Mouse (Mus musculus) left cerebral cortex, postnatal 14 days (tissue): ENCODE data around the gene Dnajc9. TPM values are rescaled to one million over a fixed set of nuclear protein-coding genes. Genes with fewer than 3 reads are reported as not detected.

Experiments
- DNase-seq, 2 experiments: peaks; one replicate each; pipeline ENCODE4 v3.0.0; 2021 to 2022; ENCODE audit warnings: low spot score in 2 of 2, mixed read lengths in 1 of 2
- intact Hi-C: fragments of 180-260 bp; cut with DNase I; formaldehyde crosslinking; loops from one replicate; pipeline ENCODE4 v1.15.1; 2025
- long read RNA-seq, 2 experiments: library from polyadenylated mRNA; stranded (forward); transcript quantifications; one replicate each; pipeline ENCODE4 v2.0.0; 2021
- total RNA-seq, 2 experiments: library from RNA; stranded (reverse); gene quantifications; 2 replicates each; pipeline ENCODE4 v1.2.3; 2021

Dnajc9 gene
- 10 to 100 TPM; 18.0 to 22.7 TPM for total RNA-seq
- long read RNA-seq, experiment 1, transcript Dnajc9-201 (5 exons, 1,631 nt), result major isoform, 13 of 18 reads
- long read RNA-seq, experiment 1, partial matches to known transcripts, result 1 of 18 reads
- long read RNA-seq, experiment 1, other reads (novel, unspliced or antisense), result 0 of 18 reads
- long read RNA-seq, experiment 2, transcript Dnajc9-201 (5 exons, 1,631 nt), result major isoform, 9 of 15 reads
- long read RNA-seq, experiment 2, partial matches to known transcripts, result 0 of 15 reads
- long read RNA-seq, experiment 2, other reads (novel, unspliced or antisense), result 1 of 15 reads

GRCm38 (mm10) chr14:20388441-20389129 is at the start of gene Dnajc9:
Dnajc9 (minus strand) TSS chr14:20388910.
- intact Hi-C loops, result loop anchor here (5.0 kb wide), 1 partner anchor 41 kb away; the partner anchor contains the start of genes Ecd and Fam149b
- DNase-seq, result peak; percentile 95 to 97

DNA sequence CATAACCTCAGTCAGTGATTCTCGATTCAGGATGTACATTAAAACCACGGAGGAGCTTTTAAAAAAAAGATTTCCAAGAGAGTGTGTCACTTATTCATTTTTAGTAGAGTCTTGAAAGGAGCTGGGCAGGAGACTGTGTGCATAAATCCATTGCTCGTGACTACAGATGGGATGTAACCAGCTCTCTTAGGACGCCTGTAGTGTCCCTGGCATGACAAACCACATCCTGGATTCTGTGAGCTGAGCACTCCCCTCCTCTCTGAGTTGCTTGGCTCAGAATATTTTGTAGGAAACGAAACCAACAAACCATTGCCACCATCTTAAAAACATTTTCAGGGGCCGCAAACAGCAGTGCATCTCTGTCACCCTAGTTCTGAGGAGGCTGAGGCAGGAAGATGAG is 48.3 kb upstream of the Dnajc9 start:
- peak in 1 of 2 experiments; percentile 26 for DNase-seq
- intact Hi-C loops, result no loop called here

GRCm38 (mm10) chr14:20432420-20432819 is 43.7 kb upstream of the Dnajc9 start:
- no peak for DNase-seq
- intact Hi-C loops, result no loop called here

DNA sequence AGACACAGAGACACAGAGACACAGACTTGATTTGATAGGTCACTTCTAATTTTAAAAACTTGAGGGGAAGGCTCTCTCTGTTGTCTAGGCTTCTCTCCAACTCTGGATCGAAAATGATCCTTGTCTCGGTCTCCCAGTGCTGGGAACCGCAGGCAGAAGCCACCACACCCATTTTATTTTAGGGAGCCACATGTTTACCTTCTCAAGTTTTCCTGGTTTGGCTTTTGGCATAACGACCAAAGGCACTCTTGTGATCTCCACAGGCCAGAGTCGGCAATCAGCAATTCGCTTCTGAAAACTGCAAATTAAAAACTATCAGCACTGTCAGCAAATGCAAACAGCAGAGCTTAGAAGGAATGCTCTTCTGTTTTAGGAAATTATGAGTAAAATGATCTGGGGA is 43.0 kb upstream of the Dnajc9 start:
- intact Hi-C loops, result no loop called here
- no peak for DNase-seq

DNA sequence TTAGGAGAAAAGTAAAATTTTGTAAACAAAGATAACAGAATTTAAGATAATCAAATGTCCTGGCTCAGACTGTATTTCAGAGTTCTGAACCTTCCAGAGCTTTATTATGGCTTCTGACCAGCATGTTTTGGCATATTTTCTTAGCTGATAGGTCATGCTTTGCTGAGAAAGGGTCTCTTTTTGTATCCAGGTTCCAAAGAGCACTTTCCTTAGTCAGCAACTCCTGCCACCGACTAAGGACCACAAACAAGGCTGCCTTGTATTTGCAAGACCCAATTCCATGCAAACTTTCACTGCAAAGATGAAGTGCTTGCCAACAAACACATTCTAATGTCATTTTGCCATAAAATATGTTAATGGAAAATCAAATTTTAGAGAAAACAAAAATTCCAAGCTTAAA is 41.1 kb upstream of the Dnajc9 start:
- intact Hi-C loops, result no loop called here

DNA sequence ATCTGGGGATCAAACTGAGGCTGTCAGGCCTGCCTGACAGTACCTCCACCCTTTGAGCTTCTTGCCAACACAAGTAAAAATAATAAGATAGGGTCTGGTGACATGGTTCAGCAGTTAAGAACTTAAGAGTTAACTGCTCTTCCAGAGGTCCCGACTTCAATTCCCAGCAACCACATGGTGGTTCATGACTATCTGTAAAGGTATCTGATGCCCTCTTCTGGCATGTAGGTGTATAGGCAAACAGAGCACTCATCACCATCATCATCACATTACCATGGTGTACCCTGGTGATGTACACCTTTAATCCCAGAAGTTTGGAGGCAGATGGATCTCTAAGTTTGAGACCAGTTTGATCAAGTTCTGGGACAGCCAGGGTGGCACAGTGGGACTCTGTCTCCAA is 39.9 kb upstream of the Dnajc9 start:
- intact Hi-C loops, result no loop called here

More for the DNA sequence above, 41.1 kb upstream of the Dnajc9 start:
- no peak for DNase-seq

GRCm38 (mm10) chr14:20423046-20423445 is 34.3 kb upstream of the Dnajc9 start:
- DNase-seq, result no peak
- intact Hi-C loops, result no loop called here

More for the DNA sequence above, 39.9 kb upstream of the Dnajc9 start:
- DNase-seq, result no peak

GRCm38 (mm10) chr14:20422257-20422656 is 33.5 kb upstream of the Dnajc9 start:
- intact Hi-C loops, result no loop called here
- DNase-seq, result peak in 1 of 2 experiments; percentile 22

DNA sequence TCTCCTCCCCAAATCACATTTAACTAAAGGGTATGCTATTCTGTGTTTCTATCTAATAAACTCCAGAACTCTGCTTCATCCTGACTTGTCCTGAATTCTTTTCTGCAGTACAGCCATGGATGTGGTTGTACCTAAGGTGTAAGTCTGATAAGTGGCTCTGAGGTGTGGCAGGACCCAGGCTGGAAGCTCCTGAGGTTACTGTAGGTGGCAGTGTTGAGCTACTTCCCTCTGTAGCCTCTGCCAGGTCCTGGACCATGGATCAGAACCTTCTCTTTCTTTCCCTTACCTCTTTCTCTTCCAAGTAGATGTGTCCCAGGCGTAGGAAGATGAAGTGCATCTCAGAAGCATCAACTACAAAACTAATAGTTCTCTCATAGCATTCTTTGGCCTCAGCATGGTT is 11.4 kb upstream of the Dnajc9 start:
- DNase-seq, result peak; percentile 45 to 51
- intact Hi-C loops, result no loop called here

DNA sequence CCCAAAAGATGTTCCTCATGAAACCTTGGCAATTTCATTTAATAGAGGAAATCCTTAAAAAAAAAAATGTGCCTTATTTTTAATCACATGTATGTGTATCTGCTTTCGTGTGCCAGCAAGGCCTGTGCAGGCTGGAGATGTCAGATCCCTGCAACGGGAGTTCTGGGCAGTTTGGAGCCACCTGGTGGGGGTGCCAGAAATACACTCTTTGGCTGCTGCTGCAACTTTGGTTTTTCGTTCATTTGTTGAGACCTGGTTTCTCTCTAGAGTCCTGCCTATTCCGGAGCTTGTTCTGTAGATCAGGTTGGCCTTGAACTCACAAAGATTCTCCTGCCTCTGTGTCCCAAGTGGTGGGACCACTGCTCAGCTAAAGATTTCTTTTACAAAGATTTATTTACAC is 10.2 kb upstream of the Dnajc9 start:
- intact Hi-C loops, result loop anchor here (10.0 kb wide), 1 partner anchor 266 kb away; the partner anchor contains the start of gene Synpo2l
- DNase-seq, result no peak

DNA sequence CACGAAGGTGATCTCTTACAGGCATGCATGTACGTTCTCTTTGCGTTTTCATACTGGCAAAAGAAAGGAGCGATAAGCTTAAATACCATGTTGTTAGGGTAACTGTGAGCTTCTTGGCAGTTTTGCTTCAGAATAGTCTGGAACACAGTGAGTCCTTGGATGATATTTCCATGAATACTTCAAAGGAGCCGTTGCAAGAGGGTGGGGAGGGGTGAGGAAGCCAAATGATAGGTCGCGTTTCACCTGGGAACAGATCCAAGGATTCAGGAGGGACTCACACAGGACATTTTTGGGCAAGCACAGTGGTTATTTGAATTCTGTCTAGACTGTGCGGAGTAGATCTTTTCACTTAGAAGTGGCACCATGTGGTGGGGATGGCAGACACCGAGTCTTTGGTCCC is 8.5 kb upstream of the Dnajc9 start:
- DNase-seq, result peak in 1 of 2 experiments; percentile 29
- intact Hi-C loops, result loop anchor here (10.0 kb wide), 1 partner anchor 268 kb away; the partner anchor contains the start of gene Synpo2l

DNA sequence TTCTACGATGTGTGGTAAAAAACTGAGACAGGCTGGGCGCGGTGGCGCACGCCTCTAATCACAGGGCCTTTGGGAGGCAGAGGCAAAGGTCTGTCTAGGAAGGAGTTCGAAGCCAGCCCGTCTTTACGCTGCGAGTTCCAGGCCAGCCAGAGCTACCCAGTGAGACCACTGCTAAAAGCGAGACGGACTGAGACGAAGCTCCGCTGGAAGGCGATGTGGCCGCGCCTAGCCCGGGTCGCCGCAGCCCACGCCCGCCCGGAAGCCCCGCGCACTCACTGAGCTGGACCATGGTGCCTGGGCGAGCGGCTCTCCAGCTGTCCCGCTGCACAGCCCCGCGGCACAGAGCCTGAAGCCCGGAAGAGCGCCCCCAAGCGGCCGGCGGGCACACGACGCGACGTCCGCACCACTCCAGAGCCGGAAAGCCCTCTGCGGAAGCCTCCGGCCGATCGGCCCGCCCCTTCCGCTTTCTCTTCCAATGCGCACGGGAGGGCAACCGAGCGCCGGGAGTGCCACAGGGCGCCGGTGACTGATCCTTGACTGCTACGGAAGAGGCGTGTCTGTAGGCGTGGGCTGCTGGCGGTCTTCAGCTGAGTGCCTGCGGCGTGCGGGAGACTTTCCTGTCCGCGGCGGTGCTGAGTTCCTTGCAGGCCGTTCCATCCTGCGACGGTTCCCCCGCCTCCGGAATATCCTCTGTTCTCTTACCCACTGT is 4.6 kb upstream of the Dnajc9 start, which contains the start of gene Mrps16:
TSS of gene Mrps16 (minus strand) at position 430 of the 709 bp plus-strand sequence.
- intact Hi-C loops, result loop anchor here (10.0 kb wide), 1 partner anchor 271 kb away; the partner anchor contains the start of gene Synpo2l
- DNase-seq, result peak; percentile 94 to 96

DNA sequence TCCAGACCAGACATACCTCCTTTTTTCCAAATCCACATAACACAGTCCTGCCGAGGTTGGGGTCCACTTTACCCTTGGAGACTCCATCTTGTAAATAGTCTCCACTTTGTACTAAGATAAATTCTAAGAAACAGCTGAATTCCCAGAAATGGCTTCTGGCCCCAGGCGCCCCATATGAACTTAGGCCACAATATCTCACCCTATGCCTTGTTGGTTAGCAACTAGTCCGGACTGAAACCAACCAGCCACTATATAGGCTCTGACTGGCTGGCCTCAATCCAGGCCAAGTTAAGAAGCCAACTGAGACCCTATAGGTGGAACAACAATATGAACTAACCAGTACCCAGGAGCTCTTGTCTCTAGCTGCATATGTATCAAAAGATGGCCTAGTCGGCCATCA is 3.6 kb upstream of the Dnajc9 start:
- DNase-seq, result no peak
- intact Hi-C loops, result loop anchor here (10.0 kb wide), 1 partner anchor 272 kb away; the partner anchor contains the start of gene Synpo2l

DNA sequence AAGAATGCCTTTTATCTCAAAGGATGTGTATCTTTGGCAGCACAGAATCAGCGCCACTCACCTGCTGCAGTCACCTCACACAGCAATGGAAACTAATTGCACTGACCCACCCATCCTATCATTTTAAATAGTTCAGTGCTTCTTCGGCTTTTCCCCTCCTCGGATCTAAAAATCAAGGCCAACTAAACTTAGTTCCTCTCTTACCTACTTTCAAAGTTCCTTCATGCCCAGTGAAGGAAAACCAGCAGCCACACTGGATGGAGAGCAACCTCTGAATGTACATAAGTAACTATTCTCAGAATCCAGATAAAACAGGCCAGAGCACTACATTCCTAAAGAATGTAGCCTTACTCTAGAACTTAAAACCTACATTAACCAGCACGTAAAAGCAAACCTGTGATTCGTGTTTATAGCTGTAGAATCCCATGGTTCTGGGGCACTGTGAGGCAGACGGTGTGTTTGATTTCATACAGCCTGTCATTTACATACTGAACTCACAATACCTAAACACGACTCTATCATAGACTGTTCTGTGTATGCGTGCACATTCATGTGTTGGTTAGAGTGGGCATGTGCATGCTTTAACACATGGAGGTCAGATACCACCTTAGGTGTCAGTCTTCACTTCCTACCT is 853 bp upstream of the Dnajc9 start:
- intact Hi-C loops, result loop anchor here (5.0 to 10.0 kb wide), 2 partner anchors 42 to 275 kb away; partner anchors contain the start of genes Ecd, Fam149b and Synpo2l
- no peak for DNase-seq

DNA sequence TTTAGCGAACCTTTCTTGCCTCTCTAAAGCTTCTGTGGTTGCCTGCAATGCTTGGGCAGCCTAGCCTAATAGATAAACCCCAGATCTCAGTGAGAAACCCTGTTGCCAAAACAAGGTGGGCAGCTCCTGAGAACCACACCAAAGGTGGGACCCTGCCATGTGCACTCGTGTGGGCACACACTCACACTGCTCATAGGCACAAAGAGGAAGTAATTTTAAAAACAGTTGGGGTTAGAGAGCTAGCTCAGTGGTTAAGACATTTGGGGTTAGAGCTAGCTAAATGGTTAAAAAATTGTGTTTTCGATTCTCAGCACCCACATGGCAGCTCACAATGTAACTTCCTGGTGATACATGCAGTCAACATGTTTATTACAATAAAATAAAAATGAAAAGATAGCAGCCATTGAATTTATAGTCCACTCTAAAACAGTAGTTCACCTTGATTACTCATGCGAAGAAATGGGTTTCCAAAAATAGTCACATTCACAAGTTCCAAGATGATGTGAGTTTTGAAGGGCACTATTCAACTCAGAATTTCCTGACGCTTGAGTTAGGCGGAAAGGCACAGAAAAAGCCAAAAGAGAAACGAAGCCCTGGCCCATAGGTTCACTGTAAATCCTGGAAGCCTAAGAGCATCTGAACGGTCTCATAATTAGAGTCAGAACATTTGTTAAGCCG is 8.8 kb downstream of the Dnajc9 start:
- no peak for DNase-seq
- intact Hi-C loops, result no loop called here

- intact Hi-C loops, result no loop called here
Measured at GRCm38 (mm10) chr14:20379087-20379640, 9.5 kb downstream of the Dnajc9 start.

DNA sequence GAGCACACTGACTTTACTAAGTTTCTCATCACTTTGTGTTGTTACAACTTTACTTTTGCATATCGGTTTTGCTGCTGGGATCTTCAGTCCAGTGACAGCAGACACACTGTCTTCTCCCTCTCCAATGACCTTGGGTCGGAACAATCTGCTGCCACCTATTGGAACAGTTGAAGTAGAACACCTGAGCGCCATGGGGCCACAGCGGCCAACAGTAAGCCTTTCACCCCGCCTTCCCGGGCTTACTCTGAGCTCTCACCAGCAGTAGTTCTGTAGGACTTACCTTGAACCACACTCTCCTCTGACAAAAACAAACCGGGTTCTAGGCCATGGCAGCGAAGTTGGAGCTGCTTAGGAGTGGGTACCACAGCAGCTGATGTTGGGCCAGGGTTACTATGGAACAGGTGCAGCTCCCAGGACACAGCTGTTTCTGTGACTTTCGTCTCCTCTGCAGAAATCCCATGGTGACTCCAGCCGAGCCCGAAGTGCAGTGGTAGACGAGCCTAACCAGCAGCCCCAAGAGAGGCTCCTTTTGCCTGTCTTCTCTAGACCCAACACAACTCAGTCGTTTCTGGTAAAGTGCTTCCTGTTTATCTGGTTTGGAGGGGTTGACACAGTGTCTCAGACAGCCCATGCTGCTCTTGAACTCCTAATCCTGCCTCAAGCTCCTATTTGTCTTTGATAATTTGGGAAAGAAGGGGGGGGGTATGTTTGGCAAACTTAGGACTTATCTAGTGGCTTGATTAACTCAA is 10.2 kb downstream of the Dnajc9 start:
- DNase-seq, result no peak

More at GRCm38 (mm10) chr14:20379087-20379640, 9.5 kb downstream of the Dnajc9 start:
- DNase-seq, result no peak

GRCm38 (mm10) chr14:20377112-20377521 is 11.6 kb downstream of the Dnajc9 start:
- peak in 1 of 2 experiments; percentile 27 for DNase-seq
- intact Hi-C loops, result no loop called here

More for the DNA sequence above, 10.2 kb downstream of the Dnajc9 start:
- intact Hi-C loops, result no loop called here
